Mouse (Mus musculus): ENCODE data around the gene Sema6c. TPM values are rescaled to one million over a fixed set of nuclear protein-coding genes. Genes with fewer than 3 reads are reported as not detected.
A peak's percentile ranks its signal among the peaks of the same experiment; 100 is the strongest.
"Not testable (repeated sequence)": the region's sequence is repeated elsewhere in the genome, so short reads cannot be mapped to it uniquely, and the experiment has no call there.

Gene Sema6c
- polyA plus RNA-seq, 1 experiment from 2014 or later: 26.0 TPM

DNA sequence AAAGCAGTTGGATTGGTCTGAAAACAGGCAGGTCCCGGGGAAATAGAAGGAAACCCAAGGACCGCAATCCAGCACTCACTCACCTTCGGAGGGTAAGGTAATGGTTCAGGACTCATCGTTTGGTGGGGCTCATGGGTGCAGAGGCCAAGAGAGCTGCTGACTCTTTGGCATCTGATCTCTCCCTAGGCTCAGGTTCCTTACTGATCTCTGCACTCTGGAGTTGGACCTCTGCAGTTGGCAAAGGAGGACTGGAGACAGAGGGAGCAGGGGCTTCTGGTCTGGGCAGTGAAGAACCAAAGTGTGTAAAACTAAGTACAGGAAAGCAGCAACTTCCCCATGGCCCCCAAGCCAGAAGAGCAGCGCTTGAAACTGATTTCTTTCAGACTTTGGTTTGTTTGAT, 30.2 kb upstream of the Sema6c start:
- no peak overlapping the region for H3K4me3 ChIP-seq (ENCODE audit: low read depth, low read length)
- ATAC-seq (ENCODE audit: low read depth): no peak
- no peak overlapping the region for H3K9ac ChIP-seq (replicated peaks; ENCODE audit: low read depth, low read length)
- H3K27ac ChIP-seq (ENCODE audit: low read depth, low read length): no peak overlapping the region
- H3K4me1 ChIP-seq (ENCODE audit: control insufficient read depth, insufficient read depth, low read length): peaks cover 5% of the 10 kb centered on the region; the same call in 1 of the 2 replicates
- H3K36me3 ChIP-seq (ENCODE audit: control insufficient read depth, insufficient read depth, low read length): peaks cover 3% of the 10 kb centered on the region; the same call in 1 of the 2 replicates
- H3K27me3 ChIP-seq (ENCODE audit: control insufficient read depth, insufficient read depth, low read length): no peaks in the 10 kb centered on the region
- no peaks in the 10 kb centered on the region for H3K9me3 ChIP-seq (ENCODE audit: control insufficient read depth, low read length)
- H3K4me2 ChIP-seq (ENCODE audit: low read depth, low read length): no peak overlapping the region
- WGBS: 86% methylated on average over 5 of the region's 5 CpGs

DNA sequence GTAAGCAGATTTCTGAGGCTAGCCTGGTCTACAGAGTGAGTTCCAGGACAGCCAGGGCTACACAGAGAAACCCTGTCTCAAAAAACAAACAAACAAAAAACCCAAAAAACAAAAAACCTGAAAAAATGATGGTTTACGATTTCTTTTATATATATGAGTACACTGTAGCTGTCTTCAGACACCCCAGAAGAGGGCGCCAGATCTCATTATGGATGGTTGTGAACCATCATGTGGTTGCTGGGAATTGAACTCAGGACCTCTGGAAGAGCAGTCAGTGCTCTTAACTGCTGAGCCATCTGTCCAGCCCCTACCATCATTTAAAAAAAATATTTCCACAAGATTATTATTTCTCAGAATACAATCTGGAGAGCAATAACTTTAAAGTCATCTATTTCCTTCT, 27.9 kb upstream of the Sema6c start:
- H3K9ac ChIP-seq (replicated peaks; ENCODE audit: low read depth, low read length); H3K27me3 ChIP-seq (ENCODE audit: control insufficient read depth, insufficient read depth, low read length); H3K4me2 ChIP-seq (ENCODE audit: low read depth, low read length); H3K9me3 ChIP-seq (ENCODE audit: control insufficient read depth, low read length); H3K4me1 ChIP-seq (ENCODE audit: control insufficient read depth, insufficient read depth, low read length); H3K36me3 ChIP-seq (ENCODE audit: control insufficient read depth, insufficient read depth, low read length); H3K4me3 ChIP-seq (ENCODE audit: low read depth, low read length); ATAC-seq (ENCODE audit: low read depth); H3K27ac ChIP-seq (ENCODE audit: low read depth, low read length): not testable (repeated sequence)
- 98% methylated on average over 2 of the region's 2 CpGs for WGBS

GRCm38 (mm10) chr3:95133176-95133575, 27.1 kb upstream of the Sema6c start:
- peak overlapping the region; percentile 71 for H3K9ac ChIP-seq (replicated peaks; ENCODE audit: low read depth, low read length)
- H3K36me3 ChIP-seq (ENCODE audit: control insufficient read depth, insufficient read depth, low read length): peaks cover 3% of the 10 kb centered on the region; the same call in 1 of the 2 replicates
- peaks cover 9% of the 10 kb centered on the region; the same call in 1 of the 2 replicates for H3K4me1 ChIP-seq (ENCODE audit: control insufficient read depth, insufficient read depth, low read length)
- peak; percentile 10; the same call in 1 of the 2 replicates for ATAC-seq (ENCODE audit: low read depth)
- no peak overlapping the region for H3K27ac ChIP-seq (ENCODE audit: low read depth, low read length)
- 57% methylated on average over 11 of the region's 11 CpGs for WGBS
- H3K27me3 ChIP-seq (ENCODE audit: control insufficient read depth, insufficient read depth, low read length): no peaks in the 10 kb centered on the region
- peak overlapping the region; percentile 61 for H3K4me3 ChIP-seq (ENCODE audit: low read depth, low read length)
- H3K9me3 ChIP-seq (ENCODE audit: control insufficient read depth, low read length): no peaks in the 10 kb centered on the region
- H3K4me2 ChIP-seq (ENCODE audit: low read depth, low read length): peak overlapping the region; percentile 85

DNA sequence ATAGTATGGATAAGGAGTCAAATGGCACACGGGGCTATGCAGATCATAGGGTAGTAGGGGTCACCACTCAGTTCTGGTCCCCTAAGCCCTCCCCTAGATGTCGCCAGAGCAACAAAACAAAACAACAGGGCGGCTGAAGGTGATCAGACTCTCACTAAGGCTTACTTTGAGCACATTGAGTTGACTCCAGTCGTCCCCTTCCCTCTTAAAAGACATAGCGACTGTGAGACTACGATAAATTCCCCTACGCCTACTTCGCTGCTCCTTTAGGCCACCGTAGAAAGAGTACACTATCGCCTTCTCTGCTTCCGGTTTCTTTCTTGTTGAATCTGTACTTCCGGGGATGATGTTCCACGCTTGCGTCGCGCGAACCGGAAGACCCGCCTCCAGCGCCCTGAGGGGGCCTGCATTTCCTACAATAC, 26.6 kb upstream of the Sema6c start, which contains the start of the genes Scnm1 and Lysmd1:
TSS of gene Scnm1 (minus strand) at position 332 of the 422 bp plus-strand sequence.
TSS of gene Lysmd1 (plus strand) at position 409 of the 422 bp plus-strand sequence.
- Histone ChIP-seq H3K4me2 (ENCODE audit: low read depth, low read length) (peak within 1 kb of the TSS; percentile 85), H3K27ac (ENCODE audit: low read depth, low read length) (peak within 1 kb of the TSS; percentile 66), H3K27me3 (ENCODE audit: control insufficient read depth, insufficient read depth, low read length) (no peaks in the 10 kb centered on the region), H3K4me1 (ENCODE audit: control insufficient read depth, insufficient read depth, low read length) (peaks cover 9% of the 10 kb centered on the region; the same call in 1 of the 2 replicates), H3K9me3 (ENCODE audit: control insufficient read depth, low read length) (no peaks in the 10 kb centered on the region), H3K9ac (replicated peaks; ENCODE audit: low read depth, low read length) (peak within 1 kb of the TSS; percentile 71), H3K36me3 (ENCODE audit: control insufficient read depth, insufficient read depth, low read length) (peaks cover 3% of the 10 kb centered on the region; the same call in 1 of the 2 replicates), H3K4me3 (ENCODE audit: low read depth, low read length) (peak within 1 kb of the TSS; percentile 61)
- WGBS: under 1% methylated on average over 20 of the region's 20 CpGs
- ATAC-seq (ENCODE audit: low read depth): peak; percentile 93

DNA sequence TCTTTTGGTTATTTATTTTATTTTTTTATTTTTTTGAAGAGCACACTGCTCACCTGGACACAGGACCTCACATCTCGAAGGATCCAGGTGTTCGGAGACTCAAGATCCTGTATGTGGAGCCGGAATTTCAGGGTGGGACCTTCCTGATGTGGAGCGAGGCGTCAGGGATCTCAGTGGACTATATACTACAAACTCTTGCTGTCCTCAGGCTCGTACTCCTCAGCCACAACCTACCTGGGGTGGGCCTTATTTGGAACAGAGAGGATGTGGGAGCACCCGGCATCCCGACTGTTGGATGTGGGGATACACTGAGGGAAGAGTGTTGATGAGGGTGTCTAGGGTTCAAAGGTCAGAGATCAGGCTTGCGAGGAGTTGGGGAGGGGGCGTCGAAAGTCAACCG, 26.1 kb upstream of the Sema6c start:
- peak; percentile 54 for ATAC-seq (ENCODE audit: low read depth)
- not testable (repeated sequence) for H3K9ac ChIP-seq (replicated peaks; ENCODE audit: low read depth, low read length); H3K36me3 ChIP-seq (ENCODE audit: control insufficient read depth, insufficient read depth, low read length); H3K9me3 ChIP-seq (ENCODE audit: control insufficient read depth, low read length); H3K27me3 ChIP-seq (ENCODE audit: control insufficient read depth, insufficient read depth, low read length); H3K27ac ChIP-seq (ENCODE audit: low read depth, low read length); H3K4me2 ChIP-seq (ENCODE audit: low read depth, low read length); H3K4me1 ChIP-seq (ENCODE audit: control insufficient read depth, insufficient read depth, low read length)
- no CpG with 5 or more reads among the region's 12 CpGs for WGBS
- H3K4me3 ChIP-seq (ENCODE audit: low read depth, low read length): peak overlapping the region; percentile 61

DNA sequence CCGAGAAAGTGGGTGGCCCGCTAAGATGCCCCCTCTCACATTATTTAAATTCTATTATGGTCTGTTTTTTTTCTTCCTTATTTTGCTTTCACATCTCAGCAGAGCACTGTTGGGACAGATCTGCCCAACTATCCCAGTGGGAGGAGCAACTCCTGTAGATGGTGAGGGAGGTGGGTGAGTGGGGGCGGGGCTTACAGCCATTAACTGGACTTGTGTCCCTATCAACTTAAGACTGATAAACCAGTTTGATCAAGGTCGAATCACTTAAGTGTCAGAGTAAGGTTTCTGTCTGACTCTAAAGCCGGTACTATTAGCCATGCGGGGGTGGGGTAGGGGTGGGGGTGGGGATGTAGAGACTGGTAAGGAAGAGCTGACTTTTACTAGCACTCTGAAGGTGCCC, 25.2 kb upstream of the Sema6c start:
- Histone ChIP-seq H3K9ac (replicated peaks; ENCODE audit: low read depth, low read length) (0 out of 2 replicates have a peak overlapping the region, but pooled peaks have one; percentile 1), H3K36me3 (ENCODE audit: control insufficient read depth, insufficient read depth, low read length) (no peaks in the 10 kb centered on the region), H3K27ac (ENCODE audit: low read depth, low read length) (no peak overlapping the region), H3K4me2 (ENCODE audit: low read depth, low read length) (peak overlapping the region; percentile 54), H3K27me3 (ENCODE audit: control insufficient read depth, insufficient read depth, low read length) (no peaks in the 10 kb centered on the region), H3K4me1 (ENCODE audit: control insufficient read depth, insufficient read depth, low read length) (peaks cover 9% of the 10 kb centered on the region; the same call in 1 of the 2 replicates), H3K4me3 (ENCODE audit: low read depth, low read length) (peak overlapping the region; percentile 28), H3K9me3 (ENCODE audit: control insufficient read depth, low read length) (no peaks in the 10 kb centered on the region)
- 29% methylated on average over 6 of the region's 6 CpGs for WGBS
- ATAC-seq (ENCODE audit: low read depth): no peak

GRCm38 (mm10) chr3:95135433-95136052, 24.7 kb upstream of the Sema6c start:
- H3K27ac ChIP-seq (ENCODE audit: low read depth, low read length): no peak overlapping the region
- peak overlapping the region; percentile 54 for H3K4me2 ChIP-seq (ENCODE audit: low read depth, low read length)
- 0 out of 2 replicates have a peak, but pooled peaks cover 5% of the 10 kb centered on the region for H3K36me3 ChIP-seq (ENCODE audit: control insufficient read depth, insufficient read depth, low read length)
- no peaks in the 10 kb centered on the region for H3K27me3 ChIP-seq (ENCODE audit: control insufficient read depth, insufficient read depth, low read length)
- H3K9ac ChIP-seq (replicated peaks; ENCODE audit: low read depth, low read length): no peak overlapping the region
- ATAC-seq (ENCODE audit: low read depth): no peak
- H3K4me1 ChIP-seq (ENCODE audit: control insufficient read depth, insufficient read depth, low read length): peaks cover 9% of the 10 kb centered on the region; the same call in 1 of the 2 replicates
- no peaks in the 10 kb centered on the region for H3K9me3 ChIP-seq (ENCODE audit: control insufficient read depth, low read length)
- peak overlapping the region; percentile 28 for H3K4me3 ChIP-seq (ENCODE audit: low read depth, low read length)
- WGBS: 91% methylated on average over 7 of the region's 7 CpGs

DNA sequence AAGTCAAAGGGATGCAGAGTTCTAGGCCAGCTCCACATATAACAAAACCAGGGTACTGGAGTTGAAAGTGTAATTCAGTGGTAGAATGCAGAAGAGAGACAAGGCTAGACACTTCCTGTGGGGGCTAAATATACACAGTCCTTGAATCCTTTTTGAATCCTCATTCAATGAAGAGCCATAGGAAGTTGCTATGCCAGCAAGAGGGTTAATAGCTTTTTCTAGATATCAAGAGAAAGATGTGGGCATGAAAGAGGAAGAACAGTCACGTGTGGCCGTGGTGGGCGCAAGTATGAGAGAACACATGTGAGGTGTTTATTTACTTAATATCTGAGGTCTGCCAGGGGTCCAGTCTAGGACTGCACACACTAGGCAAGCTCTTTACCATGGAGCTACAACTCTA, 23.9 kb upstream of the Sema6c start:
- Histone ChIP-seq H3K9me3 (ENCODE audit: control insufficient read depth, low read length) (no peaks in the 10 kb centered on the region), H3K4me2 (ENCODE audit: low read depth, low read length) (no peak overlapping the region), H3K9ac (replicated peaks; ENCODE audit: low read depth, low read length) (no peak overlapping the region), H3K27me3 (ENCODE audit: control insufficient read depth, insufficient read depth, low read length) (no peaks in the 10 kb centered on the region), H3K36me3 (ENCODE audit: control insufficient read depth, insufficient read depth, low read length) (0 out of 2 replicates have a peak, but pooled peaks cover 5% of the 10 kb centered on the region), H3K27ac (ENCODE audit: low read depth, low read length) (no peak overlapping the region), H3K4me3 (ENCODE audit: low read depth, low read length) (no peak overlapping the region), H3K4me1 (ENCODE audit: control insufficient read depth, insufficient read depth, low read length) (peaks cover 9% of the 10 kb centered on the region; the same call in 1 of the 2 replicates)
- WGBS: 92% methylated on average over 3 of the region's 3 CpGs
- ATAC-seq (ENCODE audit: low read depth): no peak

DNA sequence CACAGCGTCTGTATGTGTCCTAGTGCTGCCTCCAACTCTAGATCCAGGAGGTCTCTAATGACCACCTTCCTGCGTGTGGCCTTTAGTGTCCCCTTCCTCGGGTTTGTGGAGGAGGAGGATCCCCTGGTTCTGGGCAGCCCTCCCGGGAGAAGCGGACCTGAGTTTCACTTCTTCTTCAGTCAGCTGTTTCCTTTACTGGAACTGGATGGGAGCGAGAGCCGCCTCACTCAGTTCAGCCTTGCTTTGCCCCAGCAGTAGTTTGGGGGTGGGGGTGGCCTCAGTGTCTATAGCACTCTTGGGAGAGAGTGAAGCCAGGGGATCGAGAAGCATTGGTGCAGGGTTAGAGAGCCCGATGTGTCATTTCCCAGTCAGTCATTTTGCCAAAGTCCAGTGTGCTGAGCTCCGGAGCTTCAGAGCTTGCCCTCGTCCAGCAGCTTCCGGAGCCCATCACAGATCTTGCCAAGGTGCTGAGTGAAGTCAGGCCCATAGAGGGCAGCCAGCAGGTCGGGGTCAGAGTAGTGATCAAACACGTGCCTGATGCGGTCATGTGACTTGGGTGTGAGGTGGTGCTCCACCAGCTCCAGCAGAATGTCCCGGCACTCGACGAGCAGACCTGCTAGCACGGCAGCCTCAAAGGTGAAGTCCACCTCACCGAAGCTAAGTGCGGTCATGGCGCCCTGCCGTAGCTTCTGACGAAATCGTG, 20.5 kb upstream of the Sema6c start:
- no peak for ATAC-seq (ENCODE audit: low read depth)
- peaks cover 4% of the 10 kb centered on the region; the same call in 1 of the 2 replicates for H3K4me1 ChIP-seq (ENCODE audit: control insufficient read depth, insufficient read depth, low read length)
- WGBS: 75% methylated on average over 25 of the region's 25 CpGs
- no peaks in the 10 kb centered on the region for H3K27me3 ChIP-seq (ENCODE audit: control insufficient read depth, insufficient read depth, low read length)
- H3K9me3 ChIP-seq (ENCODE audit: control insufficient read depth, low read length): no peaks in the 10 kb centered on the region
- no peak overlapping the region for H3K4me2 ChIP-seq (ENCODE audit: low read depth, low read length)
- H3K4me3 ChIP-seq (ENCODE audit: low read depth, low read length): no peak overlapping the region
- H3K9ac ChIP-seq (replicated peaks; ENCODE audit: low read depth, low read length): no peak overlapping the region
- 0 out of 2 replicates have a peak, but pooled peaks cover 5% of the 10 kb centered on the region for H3K36me3 ChIP-seq (ENCODE audit: control insufficient read depth, insufficient read depth, low read length)
- no peak overlapping the region for H3K27ac ChIP-seq (ENCODE audit: low read depth, low read length)
